Mouse (Mus musculus) erythroblast, adult 5-6 weeks (primary cell): ENCODE results near the gene Pnn. TPM values are rescaled to one million over a fixed set of nuclear protein-coding genes. Genes with fewer than 3 reads are reported as not detected.

Experiments used
- ATAC-seq: replicated peaks from 2 replicates; pipeline ENCODE4 v1.8.0; 2016; ENCODE audit warnings: moderate number of reproducible peaks, mild to moderate bottlenecking, moderate TSS enrichment, inconsistent platforms; ENCODE audit not compliant: poor library complexity, low FRiP score, severe bottlenecking
- total RNA-seq, 2 experiments: library from RNA; stranded (forward) in 1 of 2; stranded (reverse) in 1 of 2; fragments of 150-400 nt in 1 of 2; fragments of 200-764, 138-1000 nt in 1 of 2; gene quantifications; 2 replicates each; pipeline versions ENCODE4 v1.2.3 to v1.2.4; 2015 to 2017; ENCODE audit warnings: low replicate concordance in 2 of 2

Gene Pnn
- total RNA-seq, 2 experiments from 2014 or later = 22.3 to 23.3 TPM

- ATAC-seq = no peak
These were observed 2.1 kb downstream of the Pnn start for GRCm38 (mm10) chr12:59068791-59069190.

DNA sequence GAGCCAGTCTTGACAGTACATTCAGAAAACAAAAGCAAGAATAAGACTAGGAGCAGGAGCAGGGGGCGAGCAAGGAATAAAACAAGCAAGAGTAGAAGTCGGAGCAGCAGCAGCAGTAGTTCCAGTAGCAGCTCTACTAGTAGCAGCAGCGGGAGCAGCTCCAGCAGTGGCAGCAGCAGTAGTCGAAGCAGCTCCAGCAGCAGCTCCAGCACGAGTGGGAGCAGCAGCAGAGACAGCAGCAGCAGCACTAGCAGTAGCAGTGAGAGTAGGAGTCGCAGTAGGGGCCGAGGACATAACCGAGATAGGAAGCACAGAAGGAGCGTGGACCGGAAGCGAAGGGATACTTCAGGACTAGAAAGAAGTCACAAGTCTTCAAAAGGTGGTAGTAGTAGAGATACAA is 5.6 kb downstream of the Pnn start:
- no peak for ATAC-seq

DNA sequence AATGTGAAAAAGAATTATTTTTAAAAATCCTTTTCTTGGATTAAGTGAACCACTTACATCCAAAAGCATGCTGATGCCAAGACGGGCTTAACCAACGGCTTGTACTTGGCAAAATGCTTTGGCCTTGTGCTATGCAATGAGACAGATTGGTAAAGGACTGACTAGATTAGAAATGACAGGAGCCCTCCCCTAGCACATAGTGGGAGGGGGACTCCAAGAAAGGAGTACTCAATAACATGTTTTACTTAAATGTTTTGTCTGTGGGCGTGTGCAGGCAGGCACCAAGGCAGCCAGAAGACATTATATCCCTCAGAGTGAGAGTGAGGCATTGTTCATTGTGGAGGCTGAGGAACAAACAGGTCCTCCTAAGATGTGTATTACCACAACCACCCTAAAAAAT is 7.4 kb downstream of the Pnn start:
- ATAC-seq = no peak

- ATAC-seq = no peak
These were observed 10.3 kb downstream of the Pnn start for GRCm38 (mm10) chr12:59076996-59077395.

- no peak for ATAC-seq
These were observed 11.2 kb downstream of the Pnn start for GRCm38 (mm10) chr12:59077883-59078282.

GRCm38 (mm10) chr12:59080461-59080860 is 13.8 kb downstream of the Pnn start:
- ATAC-seq = no peak

DNA sequence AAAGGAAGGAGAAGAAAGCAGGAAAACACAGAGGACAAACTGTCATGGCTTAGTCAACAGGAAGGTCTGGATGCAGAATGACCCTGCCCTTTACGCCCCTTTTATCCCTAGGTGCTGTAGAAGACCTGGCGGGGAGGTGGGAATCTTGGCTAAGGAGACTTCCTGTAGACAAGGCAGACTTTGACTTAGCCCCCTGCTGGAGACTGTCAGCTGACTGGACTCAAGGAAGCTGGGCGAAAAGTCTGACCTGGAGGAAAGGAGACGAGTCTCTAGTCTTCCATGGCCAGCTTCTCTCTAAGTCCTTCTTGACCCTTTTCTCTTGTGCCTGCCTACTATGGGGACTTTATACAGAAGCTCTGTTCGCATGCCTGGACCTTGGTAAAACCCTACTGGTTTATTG is 17.8 kb downstream of the Pnn start:
- ATAC-seq = no peak

DNA sequence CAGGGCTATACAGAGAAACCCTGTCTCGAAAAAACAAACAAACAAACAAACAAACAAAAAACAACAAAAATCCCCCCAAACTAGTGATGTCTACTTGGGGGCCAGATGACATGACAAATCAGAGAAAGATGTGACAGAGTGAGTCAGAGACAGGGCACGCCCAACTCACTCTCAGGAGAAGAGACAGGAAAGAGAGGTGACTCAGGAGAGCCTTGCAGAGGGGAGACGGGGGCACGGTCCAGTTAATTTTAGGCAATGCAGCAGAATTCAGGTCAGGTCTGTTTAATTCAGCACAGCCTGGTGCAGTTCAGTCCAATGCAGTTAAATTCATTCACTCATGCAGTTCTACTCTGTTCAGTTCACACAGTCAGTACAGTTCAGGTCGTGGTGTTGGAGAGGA is 19.5 kb downstream of the Pnn start:
- no peak for ATAC-seq

GRCm38 (mm10) chr12:59093543-59093942 is 26.9 kb downstream of the Pnn start:
- ATAC-seq = no peak

DNA sequence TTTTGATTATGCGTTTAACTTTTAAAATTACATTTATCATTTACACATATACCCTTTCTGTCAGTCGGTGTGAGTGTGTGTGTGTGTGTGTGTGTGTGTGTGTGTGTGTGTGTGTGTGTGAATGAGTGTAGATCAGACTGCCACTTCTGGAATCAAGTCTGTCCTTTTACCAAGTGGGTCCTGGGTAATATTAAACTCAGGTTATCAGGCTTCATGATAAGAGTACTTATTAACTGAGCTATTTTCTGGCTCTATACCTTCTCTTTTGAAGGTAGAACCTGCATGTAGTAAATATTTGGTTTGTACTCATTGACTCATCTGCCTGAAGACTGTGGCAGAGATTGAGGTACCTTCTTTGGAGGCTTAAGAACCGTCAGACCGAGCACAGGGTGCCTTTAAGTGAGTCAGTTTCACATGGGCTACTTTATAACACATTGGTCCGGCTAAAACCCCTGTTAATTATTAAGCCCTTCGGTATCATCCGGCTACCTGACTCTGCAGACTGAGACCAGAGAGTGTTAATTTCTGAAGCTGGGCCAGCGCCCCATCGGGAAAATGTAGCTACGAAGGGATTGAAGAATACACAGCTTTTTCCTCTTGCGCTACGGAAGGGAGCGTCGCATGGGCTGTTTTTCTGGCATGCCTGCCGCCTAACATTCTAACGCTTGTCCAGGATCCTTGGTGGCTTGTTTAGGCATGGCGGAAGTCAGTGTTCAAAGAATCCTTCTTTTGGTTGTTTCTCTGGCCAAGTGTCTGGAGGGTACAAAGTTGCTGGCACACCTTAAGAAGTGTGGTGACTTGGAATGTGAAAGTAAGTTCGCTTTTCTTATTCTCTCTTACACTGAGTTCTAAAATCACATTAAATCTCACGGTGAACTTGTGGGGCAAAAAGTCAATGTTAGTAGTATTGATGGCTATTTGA is 28.7 kb downstream of the Pnn start, which contains the start of gene Mia2:
Gene Mia2 (plus strand): TSS at position 696 of the 922 bp plus-strand sequence.
- ATAC-seq = no peak

DNA sequence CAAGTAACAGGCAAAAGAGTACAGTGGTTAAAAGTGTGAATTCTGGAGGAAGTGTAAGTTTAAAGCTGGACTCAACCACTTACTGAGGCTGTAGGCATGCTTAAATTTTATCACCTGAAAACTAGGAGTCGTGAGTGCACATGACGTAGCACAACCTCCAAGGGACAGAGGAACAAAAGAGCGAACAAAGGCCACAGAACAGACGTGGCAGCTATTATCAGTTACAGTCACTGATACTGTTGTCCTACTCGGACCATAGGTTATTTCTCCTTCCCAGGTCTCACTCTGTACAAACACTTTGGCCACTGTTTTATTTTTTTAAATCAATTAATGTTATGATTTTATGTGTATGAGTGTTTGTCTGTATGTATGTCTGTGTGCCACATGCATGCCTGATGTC is 38.1 kb downstream of the Pnn start:
- ATAC-seq = no peak

GRCm38 (mm10) chr12:59105914-59106313 is 39.2 kb downstream of the Pnn start:
- ATAC-seq = no peak

GRCm38 (mm10) chr12:59106491-59106890 is 39.8 kb downstream of the Pnn start:
- no peak for ATAC-seq

GRCm38 (mm10) chr12:59107926-59108325 is 41.2 kb downstream of the Pnn start:
- no peak for ATAC-seq

DNA sequence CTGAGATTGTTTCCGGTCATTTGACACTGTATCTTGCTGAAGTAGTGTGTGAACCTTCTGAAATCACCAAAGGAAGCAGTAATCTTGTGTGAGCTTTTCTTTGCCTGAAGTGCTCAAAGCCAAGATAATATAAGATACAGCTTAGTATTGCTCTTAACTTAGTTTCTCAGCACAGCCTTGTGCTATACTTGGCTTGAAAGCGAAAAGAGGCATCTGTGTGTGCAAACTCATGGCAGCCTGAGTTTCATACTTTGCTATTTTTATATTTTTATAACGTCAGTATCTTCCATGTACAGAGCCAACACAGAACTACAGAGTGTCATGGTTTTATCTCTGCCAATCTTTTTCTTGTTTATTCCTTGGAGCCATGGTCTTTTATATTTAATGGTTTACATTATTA is 50.5 kb downstream of the Pnn start:
- no peak for ATAC-seq

Other genes with a start within 250 kb of the Pnn start
- gene Sec23a, start 54.9 kb upstream of the Pnn start, total RNA-seq (2015; ENCODE audit: low replicate concordance) = 18.6 and 22.2 TPM in 2 replicates
- gene Sec23a, start 54.9 kb upstream of the Pnn start, total RNA-seq (2017; ENCODE audit: low replicate concordance) = 19.2 and 21.2 TPM in 2 replicates
- gene Gemin2, start 53.5 kb upstream of the Pnn start, total RNA-seq (2015; ENCODE audit: low replicate concordance) = 8.4 and 12.3 TPM in 2 replicates
- 3.2 and 9.5 TPM in 2 replicates for gene Gemin2, start 53.5 kb upstream of the Pnn start, total RNA-seq (2017; ENCODE audit: low replicate concordance)
- 12.3 and 19.0 TPM in 2 replicates for gene Trappc6b, start 5.4 kb upstream of the Pnn start, total RNA-seq (2015; ENCODE audit: low replicate concordance)
- gene Trappc6b, start 5.4 kb upstream of the Pnn start, total RNA-seq (2017; ENCODE audit: low replicate concordance) = 29.1 and 35.3 TPM in 2 replicates
- 40.5 and 54.1 TPM in 2 replicates for gene Mia2, start 28.9 kb downstream of the Pnn start, total RNA-seq (2015; ENCODE audit: low replicate concordance)
- 66.7 and 125 TPM in 2 replicates for gene Mia2, start 28.9 kb downstream of the Pnn start, total RNA-seq (2017; ENCODE audit: low replicate concordance)
- 42.7 and 53.5 TPM in 2 replicates for gene Fbxo33, start 152.8 kb downstream of the Pnn start, total RNA-seq (2015; ENCODE audit: low replicate concordance)
- 33.0 and 34.4 TPM in 2 replicates for gene Fbxo33, start 152.8 kb downstream of the Pnn start, total RNA-seq (2017; ENCODE audit: low replicate concordance)